Mouse (Mus musculus): ENCODE measurements around the gene Usp54.

GRCm38 (mm10) chr14:20610146-20610545, 30.7 kb downstream of the Usp54 start:
- no peak for TF ChIP-seq CTCF (IDR thresholded peaks at IDR 0.05; ENCODE audit: extremely low read depth, insufficient read depth, insufficient read length, insufficient replicate concordance)
- TF ChIP-seq POLR2A (IDR thresholded peaks at IDR 0.05; ENCODE audit: low read depth, low read length), result no peak

Measured in spleen, adult 2 months (tissue).